Mouse (Mus musculus): ENCODE results near the gene Plscr1. TPM values are rescaled to one million over a fixed set of nuclear protein-coding genes. Genes with fewer than 3 reads are reported as not detected.

The Plscr1 gene
- polyA plus RNA-seq, 1 experiment, result 21.4 TPM

GRCm38 (mm10) chr9:92280048-92280447 is 30.5 kb downstream of the Plscr1 start:
- 32% methylated on average over 1 of the region's 1 CpGs for WGBS
- no peak for TF ChIP-seq POLR2A (IDR thresholded peaks at IDR 0.05; ENCODE audit: borderline replicate concordance, control insufficient read depth, low read depth, low read length)
- TF ChIP-seq CTCF (IDR thresholded peaks at IDR 0.05; ENCODE audit: control insufficient read depth, insufficient read depth, low read length), result no peak

GRCm38 (mm10) chr9:92282563-92283171 is 33.1 kb downstream of the Plscr1 start:
- Histone ChIP-seq H3K4me1 (ENCODE audit: control insufficient read depth, insufficient read depth, low read length) (no peaks in the 10 kb centered on the region), H3K27ac (ENCODE audit: control insufficient read depth, insufficient read depth, low read depth, low read length, poor library complexity) (no peak overlapping the region), H3K4me3 (replicated peaks; ENCODE audit: control insufficient read depth, low read depth, low read length) (no peak overlapping the region)
- WGBS, result 62% methylated on average over 7 of the region's 7 CpGs
- TF ChIP-seq POLR2A (IDR thresholded peaks at IDR 0.05; ENCODE audit: borderline replicate concordance, control insufficient read depth, low read depth, low read length), result no peak
- no peak for TF ChIP-seq CTCF (IDR thresholded peaks at IDR 0.05; ENCODE audit: control insufficient read depth, insufficient read depth, low read length)

More at GRCm38 (mm10) chr9:92280048-92280447, 30.5 kb downstream of the Plscr1 start:
- Histone ChIP-seq H3K4me3 (replicated peaks; ENCODE audit: control insufficient read depth, low read depth, low read length) (no peak overlapping the region), H3K27ac (ENCODE audit: control insufficient read depth, insufficient read depth, low read depth, low read length, poor library complexity) (no peak overlapping the region), H3K4me1 (ENCODE audit: control insufficient read depth, insufficient read depth, low read length) (no peaks in the 10 kb centered on the region; the same call in 1 of the 2 replicates)

- WGBS, result 6% methylated on average over 3 of the region's 3 CpGs
Observed at GRCm38 (mm10) chr9:92289675-92290074, 40.1 kb downstream of the Plscr1 start.

GRCm38 (mm10) chr9:92292169-92292568 is 42.6 kb downstream of the Plscr1 start:
- no peak overlapping the region for H3K4me3 ChIP-seq (replicated peaks; ENCODE audit: control insufficient read depth, low read depth, low read length)
- H3K4me1 ChIP-seq (ENCODE audit: control insufficient read depth, insufficient read depth, low read length), result no peaks in the 10 kb centered on the region
- 63% methylated on average over 2 of the region's 2 CpGs for WGBS
- no peak overlapping the region for H3K27ac ChIP-seq (ENCODE audit: control insufficient read depth, insufficient read depth, low read depth, low read length, poor library complexity)
- no peak for TF ChIP-seq CTCF (IDR thresholded peaks at IDR 0.05; ENCODE audit: control insufficient read depth, insufficient read depth, low read length)
- no peak for TF ChIP-seq POLR2A (IDR thresholded peaks at IDR 0.05; ENCODE audit: borderline replicate concordance, control insufficient read depth, low read depth, low read length)

More at GRCm38 (mm10) chr9:92289675-92290074, 40.1 kb downstream of the Plscr1 start:
- Histone ChIP-seq H3K4me3 (replicated peaks; ENCODE audit: control insufficient read depth, low read depth, low read length) (no peak overlapping the region), H3K27ac (ENCODE audit: control insufficient read depth, insufficient read depth, low read depth, low read length, poor library complexity) (no peak overlapping the region), H3K4me1 (ENCODE audit: control insufficient read depth, insufficient read depth, low read length) (no peaks in the 10 kb centered on the region)
- TF ChIP-seq CTCF (IDR thresholded peaks at IDR 0.05; ENCODE audit: control insufficient read depth, insufficient read depth, low read length), result no peak
- no peak for TF ChIP-seq POLR2A (IDR thresholded peaks at IDR 0.05; ENCODE audit: borderline replicate concordance, control insufficient read depth, low read depth, low read length)

- Histone ChIP-seq H3K4me3 (replicated peaks; ENCODE audit: control insufficient read depth, low read depth, low read length) (no peak overlapping the region), H3K27ac (ENCODE audit: control insufficient read depth, insufficient read depth, low read depth, low read length, poor library complexity) (no peak overlapping the region), H3K4me1 (ENCODE audit: control insufficient read depth, insufficient read depth, low read length) (no peaks in the 10 kb centered on the region)
- 72% methylated on average over 3 of the region's 3 CpGs for WGBS
- no peak for TF ChIP-seq POLR2A (IDR thresholded peaks at IDR 0.05; ENCODE audit: borderline replicate concordance, control insufficient read depth, low read depth, low read length)
- TF ChIP-seq CTCF (IDR thresholded peaks at IDR 0.05; ENCODE audit: control insufficient read depth, insufficient read depth, low read length), result no peak
Observed at GRCm38 (mm10) chr9:92292922-92293321, 43.4 kb downstream of the Plscr1 start.

GRCm38 (mm10) chr9:92293560-92294548 is 44.3 kb downstream of the Plscr1 start:
- no peaks in the 10 kb centered on the region for H3K4me1 ChIP-seq (ENCODE audit: control insufficient read depth, insufficient read depth, low read length)
- H3K4me3 ChIP-seq (replicated peaks; ENCODE audit: control insufficient read depth, low read depth, low read length), result no peak overlapping the region
- 78% methylated on average over 2 of the region's 2 CpGs for WGBS
- TF ChIP-seq POLR2A (IDR thresholded peaks at IDR 0.05; ENCODE audit: borderline replicate concordance, control insufficient read depth, low read depth, low read length) (no peak), CTCF (IDR thresholded peaks at IDR 0.05; ENCODE audit: control insufficient read depth, insufficient read depth, low read length) (no peak)
- H3K27ac ChIP-seq (ENCODE audit: control insufficient read depth, insufficient read depth, low read depth, low read length, poor library complexity), result no peak overlapping the region

GRCm38 (mm10) chr9:92298288-92298687 is 48.7 kb downstream of the Plscr1 start:
- Histone ChIP-seq H3K4me3 (replicated peaks; ENCODE audit: control insufficient read depth, low read depth, low read length) (no peak overlapping the region), H3K4me1 (ENCODE audit: control insufficient read depth, insufficient read depth, low read length) (no peaks in the 10 kb centered on the region), H3K27ac (ENCODE audit: control insufficient read depth, insufficient read depth, low read depth, low read length, poor library complexity) (no peak overlapping the region)
- WGBS, result 92% methylated on average over 1 of the region's 1 CpGs
- TF ChIP-seq POLR2A (IDR thresholded peaks at IDR 0.05; ENCODE audit: borderline replicate concordance, control insufficient read depth, low read depth, low read length) (no peak), CTCF (IDR thresholded peaks at IDR 0.05; ENCODE audit: control insufficient read depth, insufficient read depth, low read length) (no peak)

GRCm38 (mm10) chr9:92301213-92301612 is 51.7 kb downstream of the Plscr1 start:
- TF ChIP-seq POLR2A (IDR thresholded peaks at IDR 0.05; ENCODE audit: borderline replicate concordance, control insufficient read depth, low read depth, low read length) (no peak), CTCF (IDR thresholded peaks at IDR 0.05; ENCODE audit: control insufficient read depth, insufficient read depth, low read length) (no peak)
- H3K27ac ChIP-seq (ENCODE audit: control insufficient read depth, insufficient read depth, low read depth, low read length, poor library complexity), result no peak overlapping the region
- WGBS, result 30% methylated on average over 3 of the region's 3 CpGs
- no peak overlapping the region for H3K4me3 ChIP-seq (replicated peaks; ENCODE audit: control insufficient read depth, low read depth, low read length)
- H3K4me1 ChIP-seq (ENCODE audit: control insufficient read depth, insufficient read depth, low read length), result no peaks in the 10 kb centered on the region
